Mouse (Mus musculus) left cerebral cortex, adult 2 months (tissue): ENCODE results near the gene Sertad4. TPM values are rescaled to one million over a fixed set of nuclear protein-coding genes. Genes with fewer than 3 reads are reported as not detected.
A peak's percentile ranks its signal among the peaks of the same experiment; 100 is the strongest.

Experiments
- DNase-seq, 2 experiments: peaks; one replicate each; pipeline ENCODE4 v3.0.0; 2021 to 2022; ENCODE audit warnings: low spot score in 2 of 2, mixed read lengths in 1 of 2; ENCODE audit errors: extremely low spot score in 1 of 2
- H3K27ac ChIP-seq: fragments of 200-600 bp; 2 replicates; pipeline ENCODE4 v1.8.1; 2022
- H3K4me3 ChIP-seq: fragments of 200-600 bp; 2 replicates; pipeline ENCODE4 v1.8.1; 2022
- CTCF ChIP-seq: fragments of 200-600 bp; IDR thresholded peaks from 2 replicates; pipeline ENCODE4 v1.8.1; 2022; ENCODE audit warnings: antibody characterized with exemption, mild to moderate bottlenecking, moderate library complexity
- intact Hi-C: fragments of 180-260 bp; cut with DNase I; formaldehyde crosslinking; loops from one replicate; pipeline ENCODE4 v1.15.1; 2025
- total RNA-seq, 2 experiments: library from RNA; stranded (reverse); gene quantifications; 2 replicates each; pipeline ENCODE4 v1.2.3; 2021

Sertad4 gene
- total RNA-seq, 2 experiments from 2014 or later = 11.6 to 12.1 TPM

- intact Hi-C loops = no loop called here
- Histone ChIP-seq H3K27ac (no peak overlapping the region), H3K4me3 (no peak overlapping the region)
- DNase-seq = no peak
- TF ChIP-seq CTCF = no peak
Observed at GRCm38 (mm10) chr1:192827955-192828354, 27.6 kb downstream of the Sertad4 start.

GRCm38 (mm10) chr1:192825746-192826145 is 29.8 kb downstream of the Sertad4 start:
- intact Hi-C loops = no loop called here
- no peak overlapping the region for H3K27ac ChIP-seq
- TF ChIP-seq CTCF = no peak
- H3K4me3 ChIP-seq = no peak overlapping the region
- no peak for DNase-seq

GRCm38 (mm10) chr1:192822652-192823525 is 32.7 kb downstream of the Sertad4 start:
- intact Hi-C loops = no loop called here
- TF ChIP-seq CTCF = no peak
- H3K4me3 ChIP-seq = no peak overlapping the region
- no peak for DNase-seq
- peak overlapping the region; percentile 57 for H3K27ac ChIP-seq

GRCm38 (mm10) chr1:192822309-192822651 is 33.3 kb downstream of the Sertad4 start:
- no peak overlapping the region for H3K4me3 ChIP-seq
- no peak for DNase-seq
- peak overlapping the region; percentile 57; the same call in 1 of the 2 replicates for H3K27ac ChIP-seq
- intact Hi-C loops = no loop called here
- TF ChIP-seq CTCF = no peak

GRCm38 (mm10) chr1:192818334-192818733 is 37.2 kb downstream of the Sertad4 start:
- no peak overlapping the region for H3K4me3 ChIP-seq
- DNase-seq = no peak
- TF ChIP-seq CTCF = no peak
- intact Hi-C loops = no loop called here
- no peak overlapping the region for H3K27ac ChIP-seq

GRCm38 (mm10) chr1:192815789-192816188 is 39.8 kb downstream of the Sertad4 start:
- intact Hi-C loops = no loop called here
- no peak for TF ChIP-seq CTCF
- Histone ChIP-seq H3K27ac (no peak overlapping the region), H3K4me3 (no peak overlapping the region)
- no peak for DNase-seq

- no peak for DNase-seq
- TF ChIP-seq CTCF = no peak
- intact Hi-C loops = no loop called here
- no peak overlapping the region for H3K27ac ChIP-seq
- H3K4me3 ChIP-seq = no peak overlapping the region
Observed at GRCm38 (mm10) chr1:192814700-192815099, 40.9 kb downstream of the Sertad4 start.

- TF ChIP-seq CTCF = no peak
- intact Hi-C loops = no loop called here
- DNase-seq = no peak
- Histone ChIP-seq H3K27ac (no peak overlapping the region), H3K4me3 (no peak overlapping the region)
Observed at GRCm38 (mm10) chr1:192812758-192813157, 42.8 kb downstream of the Sertad4 start.

GRCm38 (mm10) chr1:192812290-192812689 is 43.3 kb downstream of the Sertad4 start:
- intact Hi-C loops = no loop called here
- no peak for TF ChIP-seq CTCF
- no peak for DNase-seq
- H3K27ac ChIP-seq = no peak overlapping the region
- H3K4me3 ChIP-seq = no peak overlapping the region

- Histone ChIP-seq H3K27ac (no peak overlapping the region; the same call in 1 of the 2 replicates), H3K4me3 (no peak overlapping the region)
- peak in 1 of 2 experiments; percentile 48 for DNase-seq
- intact Hi-C loops = loop anchor here (2.0 kb wide), 1 partner anchor 48 kb away; the partner anchor contains the start of gene Sertad4
- TF ChIP-seq CTCF = no peak
Observed at GRCm38 (mm10) chr1:192806168-192807157, 49.1 kb downstream of the Sertad4 start.

- intact Hi-C loops = no loop called here
- Histone ChIP-seq H3K27ac (no peak overlapping the region), H3K4me3 (no peak overlapping the region)
- no peak for TF ChIP-seq CTCF
- DNase-seq = no peak
Observed at GRCm38 (mm10) chr1:192800338-192800737, 55.2 kb downstream of the Sertad4 start.
